Mouse (Mus musculus): ENCODE measurements around the gene Zfp932.
"Not testable (repeated sequence)": the region's sequence is repeated elsewhere in the genome, so short reads cannot be mapped to it uniquely, and the experiment has no call there.

DNA sequence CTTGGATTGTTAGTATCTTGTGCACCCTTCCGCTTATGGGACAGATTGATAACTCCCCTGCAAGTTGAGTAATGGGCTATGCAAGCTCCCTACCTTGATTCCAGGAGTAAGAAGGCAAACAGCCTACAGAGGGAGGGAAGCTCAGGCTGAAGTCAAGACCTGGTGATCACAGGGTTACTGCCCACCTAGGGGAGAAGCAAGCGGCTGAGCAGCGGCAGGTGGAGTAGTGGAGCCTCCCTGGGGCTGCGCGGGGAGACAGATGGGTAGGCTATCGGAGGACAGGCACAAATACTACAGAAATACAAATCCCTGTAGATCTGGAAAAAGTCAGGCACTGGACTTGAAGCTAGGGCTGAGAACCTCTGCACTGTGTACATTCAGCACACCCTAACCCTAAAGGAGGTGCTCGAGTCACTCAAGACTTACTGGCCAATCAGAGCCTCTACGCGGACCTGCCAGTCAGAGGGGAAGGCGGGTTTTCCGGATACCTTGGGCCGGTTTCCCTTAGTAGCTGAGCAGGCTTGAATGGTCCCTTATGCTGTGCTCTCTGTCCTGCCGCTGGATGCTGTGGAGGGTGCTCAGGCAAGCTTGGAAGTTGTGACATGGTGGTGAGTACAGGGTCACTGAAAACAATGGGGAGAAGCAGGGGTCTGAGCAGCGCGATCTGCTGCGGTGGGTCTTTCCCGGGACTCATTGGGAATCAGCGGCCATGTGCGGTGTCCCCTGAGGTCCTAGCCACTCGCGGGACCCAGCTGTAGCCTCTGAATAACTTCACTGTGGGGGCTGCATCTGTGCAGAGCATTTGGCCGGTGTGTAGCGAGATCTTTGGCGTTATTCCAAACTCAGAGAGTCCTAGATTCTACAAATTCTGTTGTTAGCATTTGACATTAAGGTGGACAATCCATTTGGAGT, at the start of gene Zfp932:
- TF ChIP-seq CTCF (conservative IDR thresholded peaks at IDR 0.05; ENCODE audit: low read length); NANOG (IDR thresholded peaks at IDR 0.05; ENCODE audit: borderline replicate concordance, low read length); POU5F1 (IDR thresholded peaks at IDR 0.05; ENCODE audit: borderline replicate concordance, low read length): not testable (repeated sequence)
